Mouse (Mus musculus) heart, postnatal 10 days (tissue): Measurements from ENCODE around the gene Rpl10a. TPM values are rescaled to one million over a fixed set of nuclear protein-coding genes. Genes with fewer than 3 reads are reported as not detected.

Source experiments
- total RNA-seq, 2 experiments: library from RNA; stranded (reverse); gene quantifications; 2 replicates each; pipeline ENCODE4 v1.2.3; 2021

Rpl10a gene
- total RNA-seq, 2 experiments from 2014 or later = 584 to 595 TPM

Other genes with a start within 250 kb of the Rpl10a start
- gene Tcp11, start 247.8 kb upstream of the Rpl10a start, total RNA-seq = under 1 TPM; 0.12 to 0.25 TPM
- 1 to 10 TPM in 1 of 2 experiments, under 1 TPM in 1; 0.82 to 1.0 TPM for gene Scube3, start 186.3 kb upstream of the Rpl10a start, total RNA-seq
- 10 to 100 TPM; 21.4 to 26.9 TPM for gene Zfp523, start 151.3 kb upstream of the Rpl10a start, total RNA-seq
- 1 to 10 TPM; 3.4 to 4.0 TPM for gene Def6, start 120.7 kb upstream of the Rpl10a start, total RNA-seq
- 10 to 100 TPM; 28.0 to 28.8 TPM for gene Ppard, start 95.8 kb upstream of the Rpl10a start, total RNA-seq
- gene Fance, start 15.0 kb upstream of the Rpl10a start, total RNA-seq = 10 to 100 TPM; 16.9 to 18.2 TPM
- gene Tead3, start 22.3 kb downstream of the Rpl10a start, total RNA-seq = 10 to 100 TPM; 15.3 to 19.3 TPM
- under 1 TPM; 0.86 to 0.94 TPM for gene Tulp1, start 36.8 kb downstream of the Rpl10a start, total RNA-seq
- 10 to 100 TPM in 1 of 2 experiments, 1 to 10 TPM in 1; 9.8 to 52.9 TPM for gene Fkbp5, start 189.1 kb downstream of the Rpl10a start, total RNA-seq
- gene Armc12, start 202.3 kb downstream of the Rpl10a start, total RNA-seq = not detected
- not detected for gene Clpsl2, start 220.9 kb downstream of the Rpl10a start, total RNA-seq
- not detected for gene Clps, start 232.3 kb downstream of the Rpl10a start, total RNA-seq
- gene Lhfpl5, start 247.2 kb downstream of the Rpl10a start, total RNA-seq = not detected